Mouse (Mus musculus): ENCODE data around the gene Slc15a3.

DNA sequence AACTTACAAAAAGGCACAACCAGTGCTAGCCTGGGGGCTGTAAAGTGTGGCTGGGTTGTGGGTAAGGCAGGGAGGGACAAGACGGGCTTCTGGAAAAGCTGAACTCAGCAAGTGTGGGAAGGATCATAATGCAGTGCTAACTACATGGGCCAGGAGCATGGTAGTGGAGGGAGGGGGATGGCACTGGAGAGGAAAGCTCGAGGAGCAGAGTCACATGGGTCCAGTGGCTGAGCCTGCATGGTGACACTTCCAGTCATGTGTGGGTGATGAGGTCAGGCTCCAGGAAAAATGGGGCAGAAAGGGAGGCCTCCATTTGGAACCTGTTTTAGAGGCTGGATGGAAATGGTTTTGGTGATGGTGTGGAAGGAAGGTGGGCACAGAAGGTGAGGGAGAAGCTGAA is 17.0 kb downstream of the Slc15a3 start:
- TF ChIP-seq CTCF (IDR thresholded peaks at IDR 0.05; ENCODE audit: low read depth) (no peak), EP300 (IDR thresholded peaks at IDR 0.05; ENCODE audit: low read depth) (no peak)
